Mouse (Mus musculus) liver, embryonic 14.5 days (tissue): Measurements from ENCODE around the gene Acsbg2.

Source experiments
- CTCF ChIP-seq: IDR thresholded peaks from 2 replicates; pipeline ENCODE4 v1.5.1; 2016; ENCODE audit warnings: antibody characterized with exemption, low read depth, control low read depth
- EP300 ChIP-seq: IDR thresholded peaks from 2 replicates; pipeline ENCODE4 v1.6.1; 2016; ENCODE audit warnings: antibody characterized with exemption, low read depth

DNA sequence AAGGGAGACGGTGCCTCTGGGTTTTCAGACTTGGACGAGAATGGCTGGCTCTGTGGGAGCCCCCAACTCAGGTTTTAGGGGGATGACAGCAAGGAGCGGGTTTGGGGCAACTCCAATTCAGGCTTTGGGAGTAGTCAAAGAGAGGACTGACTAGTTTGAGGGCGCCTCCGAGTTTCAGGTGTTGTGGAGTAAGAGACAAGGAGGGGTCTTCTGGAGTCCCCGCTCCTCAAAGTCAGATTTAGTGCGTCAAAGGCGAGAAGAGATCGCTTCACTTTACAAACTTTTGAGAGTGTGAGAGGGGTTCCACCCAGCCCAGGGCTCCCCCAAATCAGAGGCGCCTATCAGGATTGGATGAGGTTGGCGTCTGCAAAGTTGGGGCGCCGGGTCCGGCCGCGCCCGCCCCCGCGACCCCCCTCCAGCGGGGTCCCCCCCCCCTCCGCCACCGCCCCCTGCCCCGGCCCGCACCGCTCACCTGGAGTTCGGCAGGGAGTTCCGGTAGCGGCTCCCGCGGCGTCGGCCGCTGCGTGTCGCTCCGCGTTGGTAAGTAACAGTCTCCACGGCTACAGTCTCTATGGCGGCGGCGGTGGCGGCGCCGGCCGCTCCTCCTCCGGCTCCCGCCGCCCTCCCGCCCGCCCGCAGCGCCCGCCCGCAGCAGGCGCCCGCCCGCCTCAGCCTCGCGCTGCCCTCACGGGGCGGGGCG, 43.7 kb downstream of the Acsbg2 start, which contains the start of gene Rfx2:
- no peak for TF ChIP-seq CTCF
- no peak for TF ChIP-seq EP300
